In the genomic region with DNA sequence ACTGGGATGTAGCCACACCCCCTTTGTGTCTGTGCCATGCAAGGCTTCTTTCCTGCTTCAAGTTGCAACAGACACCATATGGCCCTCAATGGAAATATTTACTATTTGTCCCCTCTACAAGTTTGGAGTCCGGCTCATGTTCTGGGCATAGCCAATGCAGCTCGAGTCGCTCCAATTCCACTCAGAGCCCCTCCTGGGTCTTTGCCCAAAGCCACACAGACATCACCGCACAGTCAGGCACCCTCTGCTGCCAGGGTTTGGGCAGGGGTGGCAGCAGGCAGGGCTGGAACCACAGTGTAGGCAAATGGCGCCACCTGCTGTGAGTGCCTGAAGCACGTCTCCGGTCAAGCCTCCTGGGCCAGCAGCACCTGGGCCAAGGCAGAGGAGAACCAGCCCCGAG, we compare ENCODE assay signal across 7 mouse cellular contexts. TPM values are rescaled to one million over a fixed set of nuclear protein-coding genes. Genes with fewer than 3 reads are reported as not detected.
DNase-seq lines count a peak whose midpoint lies in the region; ATAC-seq lines count a peak whose summit lies in the region.

No protein-coding gene starts in this region.

- H3K27me3 ChIP-seq in intestine, embryonic 14.5 days (replicated peaks; ENCODE audit: control insufficient read depth, insufficient read depth, low read length) = no peaks in the 10 kb centered on the region
- no peaks in the 10 kb centered on the region for H3K27me3 ChIP-seq in midbrain, embryonic 11.5 days (ENCODE audit: control insufficient read depth, insufficient read depth, low read length)

- peak; percentile 50 for DNase-seq in ZHBTc4 (ENCODE audit: low read depth, low spot score)
- DNase-seq in cerebellum, adult 8-10 months = peak; percentile 88
- DNase-seq in intestine, embryonic 14.5 days (ENCODE audit: low spot score) = peak; percentile 75
- DNase-seq in left cerebral cortex, postnatal 25 days (ENCODE audit: low spot score in 2 of 2) = peak; percentile 84 to 85
- peak; percentile 94 for DNase-seq in midbrain, embryonic 11.5 days (ENCODE audit: low spot score, missing footprints)
- peak; percentile 45 for DNase-seq in skeletal muscle tissue, adult 2 months (ENCODE audit: low read depth, low spot score)

- H3K9me3 ChIP-seq in intestine, embryonic 14.5 days (ENCODE audit: control insufficient read depth, low read length) = no peaks in the 10 kb centered on the region
- H3K9me3 ChIP-seq in midbrain, embryonic 11.5 days (ENCODE audit: control insufficient read depth, low read length) = no peaks in the 10 kb centered on the region

- H3K27ac ChIP-seq in intestine, embryonic 14.5 days (ENCODE audit: low read depth) = no peak overlapping the region
- H3K27ac ChIP-seq in midbrain, embryonic 11.5 days (ENCODE audit: low read depth, low read length) = no peak overlapping the region

- H3K36me3 ChIP-seq in intestine, embryonic 14.5 days (ENCODE audit: control insufficient read depth, insufficient read depth, low read length) = peaks cover 22% of the 10 kb centered on the region
- 0 out of 2 replicates have a peak, but pooled peaks cover 7% of the 10 kb centered on the region for H3K36me3 ChIP-seq in midbrain, embryonic 11.5 days (ENCODE audit: control insufficient read depth, insufficient read depth, low read length)

- no peaks in the 10 kb centered on the region for H3K4me1 ChIP-seq in intestine, embryonic 14.5 days (replicated peaks; ENCODE audit: control insufficient read depth, insufficient read depth, low read length)
- peaks cover 29% of the 10 kb centered on the region for H3K4me1 ChIP-seq in midbrain, embryonic 11.5 days (ENCODE audit: control insufficient read depth, insufficient read depth, low read length)

- H3K9ac ChIP-seq in intestine, embryonic 14.5 days (ENCODE audit: low read length) = no peak overlapping the region
- no peak overlapping the region; the same call in 1 of the 2 replicates for H3K9ac ChIP-seq in midbrain, embryonic 11.5 days (ENCODE audit: low read length)

- ATAC-seq in frontal cortex, adult (ENCODE audit: low TSS enrichment) = peak; percentile 87
- 0 out of 2 replicates have a peak, but pooled peaks have one; percentile 34 for ATAC-seq in intestine, embryonic 14.5 days (replicated peaks; ENCODE audit: low FRiP score, low TSS enrichment, low read depth)
- ATAC-seq in midbrain, embryonic 11.5 days (ENCODE audit: low FRiP score) = peak; percentile 60

- H3K4me2 ChIP-seq in intestine, embryonic 14.5 days (ENCODE audit: low read length) = no peak overlapping the region
- H3K4me2 ChIP-seq in midbrain, embryonic 11.5 days = no peak overlapping the region

- intact Hi-C loops in left cerebral cortex, postnatal 25 days (cut with DNase I) = loop anchor here (1.0 to 5.0 kb wide), 3 partner anchors 41 to 314 kb away; a partner anchor contains a TSS

- WGBS in intestine, embryonic 14.5 days = 27% methylated on average over 8 of the region's 8 CpGs
- 25% methylated on average over 8 of the region's 8 CpGs for WGBS in midbrain, embryonic 11.5 days

- H3K4me3 ChIP-seq in intestine, embryonic 14.5 days (ENCODE audit: low read depth, low read length) = no peak overlapping the region
- H3K4me3 ChIP-seq in midbrain, embryonic 11.5 days (ENCODE audit: low read depth, low read length) = no peak overlapping the region

RNA-seq across cellular contexts. Expression of a gene that starts 11.8 kb away (rescaled TPM):
- polyA plus RNA-seq in intestine, embryonic 14.5 days (2014; fragmentation: Nextera tagmentation; extraction: Ambion mirVana) = 50.5 and 52.4 TPM in 2 replicates
- total RNA-seq in left cerebral cortex, postnatal 25 days (2021) = 10 to 100 TPM; 55.3 to 56.6 TPM
- polyA plus RNA-seq in midbrain, embryonic 11.5 days (2014; fragmentation: Nextera tagmentation; extraction: Ambion mirVana) = 49.5 and 49.7 TPM in 2 replicates

RNA-seq across cellular contexts. Expression of a gene that starts 41.2 kb away (rescaled TPM):
- polyA plus RNA-seq in intestine, embryonic 14.5 days (2014; fragmentation: Nextera tagmentation; extraction: Ambion mirVana) = 0.11 and 0.12 TPM in 2 replicates
- total RNA-seq in left cerebral cortex, postnatal 25 days (2021) = 10 to 100 TPM; 53.9 to 54.7 TPM
- 4.8 and 6.4 TPM in 2 replicates for polyA plus RNA-seq in midbrain, embryonic 11.5 days (2014; fragmentation: Nextera tagmentation; extraction: Ambion mirVana)

RNA-seq across cellular contexts. Expression of a gene that starts 50.5 kb away (rescaled TPM):
- 66.3 and 75.7 TPM in 2 replicates for polyA plus RNA-seq in intestine, embryonic 14.5 days (2014; fragmentation: Nextera tagmentation; extraction: Ambion mirVana)
- total RNA-seq in left cerebral cortex, postnatal 25 days (2021) = 100 to 1,000 TPM; 171 to 173 TPM
- polyA plus RNA-seq in midbrain, embryonic 11.5 days (2014; fragmentation: Nextera tagmentation; extraction: Ambion mirVana) = 79.9 and 83.1 TPM in 2 replicates

Comparison
In these comparisons a context has a peak if more than half of its experiments do, and no peak if none do; other contexts are left out.
1. ATAC-seq: peak in every context shown above with its lines; median percentile 87 in frontal cortex, adult; 60 in midbrain, embryonic 11.5 days; 34 in intestine, embryonic 14.5 days.